Mouse (Mus musculus) C2C12 (cell line): Measurements from ENCODE around the gene Map3k21.

Source experiments
- CTCF ChIP-seq: IDR thresholded peaks from one replicate; pipeline ENCODE4 v1.5.1; 2011; ENCODE audit not compliant: control insufficient read depth, insufficient read depth, insufficient read length
- USF1 ChIP-seq: IDR thresholded peaks from one replicate; pipeline ENCODE4 v1.6.1; 2011; ENCODE audit warnings: low read depth, mild to moderate bottlenecking, control low read depth, moderate library complexity

DNA sequence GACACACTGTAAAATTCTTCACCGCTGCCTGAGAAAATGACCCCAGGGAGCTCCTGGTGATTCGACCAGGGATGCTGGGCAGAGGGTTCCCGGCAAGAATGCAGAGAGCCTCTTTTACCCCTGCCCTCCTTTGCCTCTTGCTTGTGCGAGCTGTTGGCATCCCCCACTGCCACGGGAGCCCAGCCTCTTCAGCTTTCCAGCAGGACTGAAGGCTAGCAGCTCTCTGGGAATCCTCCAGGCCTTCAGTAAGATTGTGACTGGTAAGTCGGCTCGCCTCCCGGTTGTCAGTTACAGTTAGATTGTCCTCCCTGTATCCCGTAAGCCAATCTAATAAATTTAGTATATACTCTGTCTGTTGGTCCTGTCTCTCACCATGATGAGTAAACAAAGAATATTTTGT lies 46.5 kb downstream of the Map3k21 start:
- no peak for TF ChIP-seq CTCF
- no peak for TF ChIP-seq USF1
